Mouse (Mus musculus) bone marrow, adult 2 months (tissue): ENCODE measurements around the gene Cxcl9.

Experiments used
- CTCF ChIP-seq: fragments of 200-500 bp; IDR thresholded peaks from 2 replicates; pipeline ENCODE4 v1.5.1; 2011; ENCODE audit warnings: low read length, control low read depth; ENCODE audit not compliant: control insufficient read depth, insufficient read depth
- POLR2A ChIP-seq: fragments of 200-500 bp; IDR thresholded peaks from 2 replicates; pipeline ENCODE4 v1.6.1; 2011; ENCODE audit warnings: low read depth, mild to moderate bottlenecking, control low read depth, low read length, borderline replicate concordance; ENCODE audit not compliant: control insufficient read depth

DNA sequence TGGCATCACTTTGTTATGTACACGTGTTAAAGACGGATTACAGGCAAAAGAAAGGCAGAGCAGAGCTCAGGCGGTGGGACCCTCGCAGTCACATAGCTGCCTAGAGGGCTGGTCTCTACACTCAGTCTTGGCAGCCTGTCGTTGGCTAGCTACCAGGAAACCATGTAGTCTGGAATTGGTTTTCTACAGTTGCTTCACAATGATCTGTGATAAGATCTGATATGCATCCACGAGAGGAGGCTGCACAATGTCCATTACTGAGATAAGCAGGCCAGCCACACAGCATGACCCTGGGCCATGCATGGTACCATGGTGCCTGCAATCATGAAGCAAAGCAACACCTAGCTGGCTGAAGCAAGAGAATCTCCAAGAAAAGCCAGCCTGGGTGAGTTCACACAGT is 40.0 kb downstream of the Cxcl9 start:
- TF ChIP-seq CTCF = no peak
- no peak for TF ChIP-seq POLR2A
